Mouse (Mus musculus) limb, embryonic 13.5 days (tissue): ENCODE results near the gene Ubqln1. TPM values are rescaled to one million over a fixed set of nuclear protein-coding genes. Genes with fewer than 3 reads are reported as not detected.

Experiments
- ATAC-seq: fragments of 200-750 bp; cut with Nextera tagmentation; 2 replicates; pipeline ENCODE4 v1.8.0; 2017; ENCODE audit warnings: low read depth, moderate number of reproducible peaks, moderate TSS enrichment; ENCODE audit not compliant: low FRiP score
- H3K27ac ChIP-seq: fragments of 300-500 bp; sonication (generic); 2 replicates; pipeline ENCODE4 v1.5.1; 2015; ENCODE audit warnings: inconsistent platforms, mild to moderate bottlenecking, moderate library complexity
- H3K27me3 ChIP-seq: fragments of 300-500 bp; sonication (generic); 2 replicates; pipeline ENCODE4 v1.6.1; 2015; ENCODE audit warnings: mild to moderate bottlenecking, inconsistent platforms
- H3K36me3 ChIP-seq: fragments of 300-500 bp; sonication (generic); 2 replicates; pipeline ENCODE4 v1.6.1; 2015; ENCODE audit warnings: inconsistent platforms, mild to moderate bottlenecking, moderate library complexity
- H3K4me1 ChIP-seq: fragments of 300-500 bp; sonication (generic); 2 replicates; pipeline ENCODE4 v1.6.1; 2015; ENCODE audit warnings: inconsistent platforms
- H3K4me2 ChIP-seq: fragments of 300-500 bp; sonication (generic); replicated peaks from 2 replicates; pipeline ENCODE4 v1.6.1; 2015; ENCODE audit warnings: inconsistent platforms, mild to moderate bottlenecking, moderate library complexity
- H3K4me3 ChIP-seq: fragments of 300-500 bp; sonication (generic); 2 replicates; pipeline ENCODE4 v1.5.1; 2015; ENCODE audit warnings: moderate library complexity, mild to moderate bottlenecking, inconsistent platforms
- H3K9ac ChIP-seq: fragments of 300-500 bp; sonication (generic); 2 replicates; pipeline ENCODE4 v1.6.1; 2015; ENCODE audit warnings: mild to moderate bottlenecking, inconsistent platforms
- H3K9me3 ChIP-seq: fragments of 300-500 bp; sonication (generic); 2 replicates; pipeline ENCODE4 v1.6.1; 2016; ENCODE audit warnings: inconsistent platforms
- WGBS: fragments of 180-500 bp; shearing (Covaris S2); methylation state at CpG from one replicate; pipeline ENCODE4 v1.1.7; 2015; 5-methylcytosine and 5-hydroxymethylcytosine counted together
- polyA plus RNA-seq: library from polyadenylated mRNA; unstranded; fragments of >200 nt; fragmentation: Nextera tagmentation; extraction: Ambion mirVana; gene quantifications from 2 replicates; pipeline ENCODE4 v1.2.1, GENCODE M21; 2015

The Ubqln1 gene
- polyA plus RNA-seq, 1 experiment from 2014 or later: 101 TPM

GRCm38 (mm10) chr13:58197211-58197610 is 18.2 kb downstream of the Ubqln1 start:
- H3K27ac ChIP-seq: no peak overlapping the region
- no peaks in the 10 kb centered on the region for H3K27me3 ChIP-seq
- ATAC-seq: no peak
- WGBS: 81% methylated on average over 3 of the region's 3 CpGs
- H3K36me3 ChIP-seq: peaks cover 46% of the 10 kb centered on the region
- H3K4me2 ChIP-seq: no peak overlapping the region
- no peaks in the 10 kb centered on the region for H3K9me3 ChIP-seq
- H3K4me3 ChIP-seq: no peak overlapping the region
- H3K4me1 ChIP-seq: no peaks in the 10 kb centered on the region
- H3K9ac ChIP-seq: no peak overlapping the region

- H3K9me3 ChIP-seq: no peaks in the 10 kb centered on the region
- peaks cover 67% of the 10 kb centered on the region for H3K36me3 ChIP-seq
- H3K4me2 ChIP-seq: no peak overlapping the region
- WGBS: 84% methylated on average over 3 of the region's 3 CpGs
- H3K27ac ChIP-seq: no peak overlapping the region
- no peak overlapping the region for H3K4me3 ChIP-seq
- no peaks in the 10 kb centered on the region for H3K27me3 ChIP-seq
- no peaks in the 10 kb centered on the region for H3K4me1 ChIP-seq
- no peak for ATAC-seq
- H3K9ac ChIP-seq: no peak overlapping the region
These were observed 20.5 kb downstream of the Ubqln1 start for GRCm38 (mm10) chr13:58194908-58195307.

- H3K9me3 ChIP-seq: no peaks in the 10 kb centered on the region
- no peak for ATAC-seq
- H3K4me1 ChIP-seq: no peaks in the 10 kb centered on the region
- WGBS: 94% methylated on average over 3 of the region's 3 CpGs
- H3K27me3 ChIP-seq: no peaks in the 10 kb centered on the region
- no peak overlapping the region for H3K9ac ChIP-seq
- H3K4me2 ChIP-seq: no peak overlapping the region
- H3K36me3 ChIP-seq: peaks cover 76% of the 10 kb centered on the region
- no peak overlapping the region for H3K27ac ChIP-seq
- H3K4me3 ChIP-seq: no peak overlapping the region
These were observed 22.2 kb downstream of the Ubqln1 start for GRCm38 (mm10) chr13:58193221-58193620.

- Histone ChIP-seq H3K9ac (no peak overlapping the region), H3K27ac (no peak overlapping the region), H3K4me1 (no peaks in the 10 kb centered on the region), H3K9me3 (no peaks in the 10 kb centered on the region), H3K4me2 (no peak overlapping the region), H3K4me3 (no peak overlapping the region), H3K27me3 (no peaks in the 10 kb centered on the region), H3K36me3 (peaks cover 73% of the 10 kb centered on the region)
- ATAC-seq: no peak
- 89% methylated on average over 6 of the region's 6 CpGs for WGBS
These were observed 23.3 kb downstream of the Ubqln1 start for GRCm38 (mm10) chr13:58192146-58192545.

- Histone ChIP-seq H3K4me2 (no peak overlapping the region), H3K4me1 (no peaks in the 10 kb centered on the region), H3K36me3 (peaks cover 71% of the 10 kb centered on the region), H3K27me3 (no peaks in the 10 kb centered on the region), H3K9me3 (no peaks in the 10 kb centered on the region), H3K27ac (no peak overlapping the region), H3K9ac (no peak overlapping the region), H3K4me3 (no peak overlapping the region)
- ATAC-seq: no peak
- 97% methylated on average over 14 of the region's 14 CpGs for WGBS
These were observed 23.9 kb downstream of the Ubqln1 start for GRCm38 (mm10) chr13:58191516-58191915.

- Histone ChIP-seq H3K27ac (no peak overlapping the region), H3K4me1 (no peaks in the 10 kb centered on the region), H3K36me3 (peaks cover 70% of the 10 kb centered on the region), H3K4me2 (no peak overlapping the region), H3K4me3 (no peak overlapping the region), H3K9me3 (no peaks in the 10 kb centered on the region), H3K27me3 (no peaks in the 10 kb centered on the region), H3K9ac (no peak overlapping the region)
- WGBS: 73% methylated on average over 5 of the region's 5 CpGs
- no peak for ATAC-seq
These were observed 26.0 kb downstream of the Ubqln1 start for GRCm38 (mm10) chr13:58189473-58189872.

- Histone ChIP-seq H3K27me3 (no peaks in the 10 kb centered on the region), H3K9me3 (no peaks in the 10 kb centered on the region), H3K9ac (no peak overlapping the region), H3K4me2 (no peak overlapping the region), H3K36me3 (peaks cover 72% of the 10 kb centered on the region), H3K4me1 (no peaks in the 10 kb centered on the region), H3K27ac (no peak overlapping the region), H3K4me3 (no peak overlapping the region)
- WGBS: 63% methylated on average over 4 of the region's 4 CpGs
- ATAC-seq: no peak
These were observed 27.0 kb downstream of the Ubqln1 start for GRCm38 (mm10) chr13:58188412-58188811.

- no peak overlapping the region for H3K4me2 ChIP-seq
- no peak overlapping the region for H3K4me3 ChIP-seq
- ATAC-seq: no peak
- H3K27ac ChIP-seq: no peak overlapping the region
- no peak overlapping the region for H3K9ac ChIP-seq
- no peaks in the 10 kb centered on the region for H3K27me3 ChIP-seq
- peaks cover 73% of the 10 kb centered on the region for H3K36me3 ChIP-seq
- WGBS: 92% methylated on average over 3 of the region's 3 CpGs
- no peaks in the 10 kb centered on the region for H3K9me3 ChIP-seq
- H3K4me1 ChIP-seq: no peaks in the 10 kb centered on the region
These were observed 27.7 kb downstream of the Ubqln1 start for GRCm38 (mm10) chr13:58187751-58188150.

GRCm38 (mm10) chr13:58186281-58186680 is 29.2 kb downstream of the Ubqln1 start:
- Histone ChIP-seq H3K4me3 (no peak overlapping the region), H3K4me1 (no peaks in the 10 kb centered on the region), H3K27ac (no peak overlapping the region), H3K27me3 (no peaks in the 10 kb centered on the region), H3K9me3 (no peaks in the 10 kb centered on the region), H3K36me3 (peaks cover 68% of the 10 kb centered on the region), H3K4me2 (no peak overlapping the region), H3K9ac (no peak overlapping the region)
- 70% methylated on average over 8 of the region's 8 CpGs for WGBS
- ATAC-seq: no peak

- Histone ChIP-seq H3K9me3 (no peaks in the 10 kb centered on the region), H3K4me3 (no peak overlapping the region), H3K4me1 (no peaks in the 10 kb centered on the region), H3K4me2 (no peak overlapping the region), H3K27me3 (no peaks in the 10 kb centered on the region), H3K36me3 (peaks cover 70% of the 10 kb centered on the region), H3K9ac (no peak overlapping the region), H3K27ac (no peak overlapping the region)
- WGBS: 86% methylated on average over 3 of the region's 3 CpGs
- no peak for ATAC-seq
These were observed 31.3 kb downstream of the Ubqln1 start for GRCm38 (mm10) chr13:58184111-58184510.

- Histone ChIP-seq H3K27ac (no peak overlapping the region), H3K4me3 (no peak overlapping the region), H3K36me3 (peaks cover 74% of the 10 kb centered on the region), H3K4me1 (no peaks in the 10 kb centered on the region), H3K9ac (no peak overlapping the region), H3K27me3 (no peaks in the 10 kb centered on the region), H3K9me3 (no peaks in the 10 kb centered on the region), H3K4me2 (no peak overlapping the region)
- 63% methylated on average over 14 of the region's 14 CpGs for WGBS
- ATAC-seq: no peak
These were observed 33.6 kb downstream of the Ubqln1 start for GRCm38 (mm10) chr13:58181607-58182551.

- H3K27ac ChIP-seq: no peak overlapping the region
- no peak overlapping the region for H3K4me2 ChIP-seq
- H3K4me3 ChIP-seq: no peak overlapping the region
- no peaks in the 10 kb centered on the region for H3K4me1 ChIP-seq
- H3K27me3 ChIP-seq: no peaks in the 10 kb centered on the region
- H3K9me3 ChIP-seq: no peaks in the 10 kb centered on the region
- ATAC-seq: no peak
- peaks cover 83% of the 10 kb centered on the region for H3K36me3 ChIP-seq
- no peak overlapping the region for H3K9ac ChIP-seq
- WGBS: 89% methylated on average over 9 of the region's 9 CpGs
These were observed 37.8 kb downstream of the Ubqln1 start for GRCm38 (mm10) chr13:58177511-58178208.
